Comparison of ENCODE assay signal across 7 mouse cellular contexts in genomic region chr3:135469974-135470373, GRCm38 (mm10). TPM values are rescaled to one million over a fixed set of nuclear protein-coding genes. Genes with fewer than 3 reads are reported as not detected.
A peak's percentile ranks its signal among the peaks of the same experiment; 100 is the strongest.
DNase-seq lines count a peak whose midpoint lies in the region; ATAC-seq lines count a peak whose summit lies in the region.

No protein-coding gene starts in this region.

- 50% methylated on average over 4 of the region's 4 CpGs for WGBS in hindbrain, embryonic 16.5 days
- WGBS in midbrain, embryonic 14.5 days = 56% methylated on average over 4 of the region's 4 CpGs

- H3K4me3 ChIP-seq in hindbrain, embryonic 16.5 days (ENCODE audit: low read length) = no peak overlapping the region
- H3K4me3 ChIP-seq in midbrain, embryonic 14.5 days (replicated peaks; ENCODE audit: low read depth, low read length) = no peak overlapping the region

- DNase-seq in 3T3-L1 (ENCODE audit: low read depth, low spot score) = peak; percentile 95
- DNase-seq in MN1 (ENCODE audit: low spot score) = peak; percentile 71
- peak; percentile 77 to 84 for DNase-seq in cerebellum, postnatal 36 days
- peak; percentile 47 to 55 for DNase-seq in layer of hippocampus, postnatal 10 days (ENCODE audit: low spot score in 2 of 2)
- DNase-seq in midbrain, embryonic 14.5 days = peak; percentile 51
- DNase-seq in urinary bladder, postnatal 36 days (ENCODE audit: low spot score in 2 of 2) = peak; percentile 75 to 80

- H3K4me2 ChIP-seq in hindbrain, embryonic 16.5 days (ENCODE audit: low read length) = no peak overlapping the region
- H3K4me2 ChIP-seq in midbrain, embryonic 14.5 days (ENCODE audit: low read length) = no peak overlapping the region

- no peaks in the 10 kb centered on the region for H3K36me3 ChIP-seq in hindbrain, embryonic 16.5 days (ENCODE audit: control insufficient read depth, insufficient read depth, low read length)
- peaks cover 10% of the 10 kb centered on the region for H3K36me3 ChIP-seq in midbrain, embryonic 14.5 days (ENCODE audit: control insufficient read depth, insufficient read depth, low read length)

- H3K9ac ChIP-seq in hindbrain, embryonic 16.5 days (ENCODE audit: low read depth, low read length) = no peak overlapping the region
- H3K9ac ChIP-seq in midbrain, embryonic 14.5 days (replicated peaks; ENCODE audit: low read length) = no peak overlapping the region

- ATAC-seq in hindbrain, embryonic 16.5 days = peak; percentile 69; the same call in 1 of the 2 replicates
- ATAC-seq in midbrain, embryonic 14.5 days (ENCODE audit: low FRiP score, low TSS enrichment) = 0 out of 2 replicates have a peak, but pooled peaks have one; percentile 34

- H3K27ac ChIP-seq in hindbrain, embryonic 16.5 days (ENCODE audit: low read depth, low read length) = no peak overlapping the region
- H3K27ac ChIP-seq in midbrain, embryonic 14.5 days (replicated peaks; ENCODE audit: low read depth, low read length) = no peak overlapping the region

- no peaks in the 10 kb centered on the region for H3K9me3 ChIP-seq in hindbrain, embryonic 16.5 days (ENCODE audit: control insufficient read depth, low read length)
- H3K9me3 ChIP-seq in midbrain, embryonic 14.5 days (ENCODE audit: control insufficient read depth, low read length) = no peaks in the 10 kb centered on the region

- H3K4me1 ChIP-seq in hindbrain, embryonic 16.5 days (ENCODE audit: control insufficient read depth, insufficient read depth, low read depth, low read length) = no peaks in the 10 kb centered on the region; the same call in 1 of the 2 replicates
- no peaks in the 10 kb centered on the region for H3K4me1 ChIP-seq in midbrain, embryonic 14.5 days (ENCODE audit: control insufficient read depth, insufficient read depth, low read length)

- H3K27me3 ChIP-seq in hindbrain, embryonic 16.5 days (replicated peaks; ENCODE audit: control insufficient read depth, insufficient read depth, low read length) = no peaks in the 10 kb centered on the region
- H3K27me3 ChIP-seq in midbrain, embryonic 14.5 days (ENCODE audit: control insufficient read depth, insufficient read depth, low read length) = no peaks in the 10 kb centered on the region

RNA-seq across cellular contexts. Expression of gene Manba, which starts 15.4 kb away (rescaled TPM):
- polyA plus RNA-seq in hindbrain, embryonic 16.5 days (2015; fragmentation: Nextera tagmentation; extraction: Ambion mirVana) = 9.0 and 9.5 TPM in 2 replicates
- total RNA-seq in layer of hippocampus, postnatal 10 days (2021) = 1 to 10 TPM; 6.9 to 8.0 TPM
- 4.3 and 5.9 TPM in 2 replicates for polyA plus RNA-seq in midbrain, embryonic 14.5 days (2014; fragmentation: Nextera tagmentation; extraction: Ambion mirVana)

RNA-seq across cellular contexts. Expression of gene Ube2d3, which starts 32.0 kb away (rescaled TPM):
- 331 and 360 TPM in 2 replicates for polyA plus RNA-seq in hindbrain, embryonic 16.5 days (2015; fragmentation: Nextera tagmentation; extraction: Ambion mirVana)
- 100 to 1,000 TPM; 258 to 279 TPM for total RNA-seq in layer of hippocampus, postnatal 10 days (2021)
- polyA plus RNA-seq in midbrain, embryonic 14.5 days (2014; fragmentation: Nextera tagmentation; extraction: Ambion mirVana) = 337 and 443 TPM in 2 replicates

RNA-seq across cellular contexts. Expression of gene Cisd2, which starts 46.2 kb away (rescaled TPM):
- polyA plus RNA-seq in hindbrain, embryonic 16.5 days (2015; fragmentation: Nextera tagmentation; extraction: Ambion mirVana) = 61.2 and 62.0 TPM in 2 replicates
- 10 to 100 TPM; 34.9 to 39.1 TPM for total RNA-seq in layer of hippocampus, postnatal 10 days (2021)
- polyA plus RNA-seq in midbrain, embryonic 14.5 days (2014; fragmentation: Nextera tagmentation; extraction: Ambion mirVana) = 55.2 and 67.0 TPM in 2 replicates
